9 mouse cellular contexts compared by ENCODE assay signal in genomic region chr11:103772505-103773386, GRCm38 (mm10). TPM values are rescaled to one million over a fixed set of nuclear protein-coding genes. Genes with fewer than 3 reads are reported as not detected.
DNase-seq lines count a peak whose midpoint lies in the region; ATAC-seq lines count a peak whose summit lies in the region.
"Had no signal": no experiment of that assay in that cellular context is flagged by ENCODE, and none has a peak within 500 bp of the region (broad histone marks: within the 10 kb centered on the region; RNA-seq: fewer than 3 reads in every experiment).

No protein-coding gene starts in this region.

- H3K4me2 ChIP-seq in lung, embryonic 16.5 days (ENCODE audit: low read depth, low read length) = peak overlapping the region; percentile 46; the same call in 1 of the 2 replicates
- H3K4me2 ChIP-seq in forebrain, embryonic 14.5 days (ENCODE audit: low read length) = peak overlapping the region; percentile 60
- peak overlapping the region; percentile 47 for H3K4me2 ChIP-seq in liver, embryonic 12.5 days

- no peak overlapping the region for H3K27ac ChIP-seq in lung, embryonic 16.5 days (ENCODE audit: low read length)
- no peak overlapping the region for H3K27ac ChIP-seq in forebrain, embryonic 14.5 days (ENCODE audit: low read depth, low read length)
- H3K27ac ChIP-seq in liver, embryonic 12.5 days = no peak overlapping the region
- H3K27ac ChIP-seq: liver, embryonic 14.5 days had no signal

- H3K36me3 ChIP-seq in lung, embryonic 16.5 days (ENCODE audit: control insufficient read depth, insufficient read depth, low read length) = no peaks in the 10 kb centered on the region
- no peaks in the 10 kb centered on the region for H3K36me3 ChIP-seq in forebrain, embryonic 14.5 days (ENCODE audit: control insufficient read depth, insufficient read depth, low read length)
- H3K36me3 ChIP-seq in liver, embryonic 12.5 days = no peaks in the 10 kb centered on the region

- 1% methylated on average over 23 of the region's 23 CpGs for WGBS in lung, embryonic 16.5 days
- WGBS in forebrain, embryonic 14.5 days = 3% methylated on average over 23 of the region's 23 CpGs
- WGBS in liver, embryonic 12.5 days (ENCODE audit: insufficient replicate concordance) = 1% methylated on average over 23 of the region's 23 CpGs

- peaks cover 8% of the 10 kb centered on the region; the same call in 1 of the 2 replicates for H3K4me1 ChIP-seq in lung, embryonic 16.5 days (replicated peaks; ENCODE audit: control insufficient read depth, insufficient read depth, low read length)
- 0 out of 2 replicates have a peak, but pooled peaks cover 7% of the 10 kb centered on the region for H3K4me1 ChIP-seq in forebrain, embryonic 14.5 days (ENCODE audit: control insufficient read depth, insufficient read depth, low read length)
- peaks cover 11% of the 10 kb centered on the region; the same call in 1 of the 2 replicates for H3K4me1 ChIP-seq in liver, embryonic 12.5 days

- H3K9ac ChIP-seq in lung, embryonic 16.5 days (ENCODE audit: low read length) = no peak overlapping the region
- 0 out of 2 replicates have a peak overlapping the region, but pooled peaks have one; percentile 42 for H3K9ac ChIP-seq in forebrain, embryonic 14.5 days (ENCODE audit: low read length)
- H3K9ac ChIP-seq in liver, embryonic 12.5 days = no peak overlapping the region
- H3K9ac ChIP-seq: liver, embryonic 14.5 days had no signal

- ATAC-seq in lung, embryonic 16.5 days (ENCODE audit: low read depth) = no peak
- ATAC-seq in forebrain, embryonic 14.5 days = no peak
- ATAC-seq in liver, embryonic 12.5 days = no peak

- H3K4me3 ChIP-seq in lung, embryonic 16.5 days (ENCODE audit: low read length) = peak overlapping the region; percentile 28; the same call in 1 of the 2 replicates
- H3K4me3 ChIP-seq in forebrain, embryonic 14.5 days (ENCODE audit: low read depth, low read length) = peak overlapping the region; percentile 31
- peak overlapping the region; percentile 14 for H3K4me3 ChIP-seq in liver, embryonic 12.5 days

- no peaks in the 10 kb centered on the region for H3K9me3 ChIP-seq in lung, embryonic 16.5 days (ENCODE audit: control insufficient read depth, low read length)
- H3K9me3 ChIP-seq in forebrain, embryonic 14.5 days (replicated peaks; ENCODE audit: control insufficient read depth, low read length) = no peaks in the 10 kb centered on the region
- no peaks in the 10 kb centered on the region for H3K9me3 ChIP-seq in liver, embryonic 12.5 days (replicated peaks)

- DNase-seq in lung, postnatal 10 days = no peak
- DNase-seq in forebrain, embryonic 14.5 days (ENCODE audit: low spot score) = no peak
- no peak for DNase-seq in urinary bladder, postnatal 14 days (ENCODE audit: low spot score)
- no peak for DNase-seq in right cerebral cortex, adult 18-20 months
- DNase-seq in thymus, postnatal 14 days = no peak
- no peak for DNase-seq in Muller cell, postnatal 12 days (ENCODE audit: inconsistent ontology term)

- peaks cover 82% of the 10 kb centered on the region for H3K27me3 ChIP-seq in lung, embryonic 16.5 days (ENCODE audit: control insufficient read depth, insufficient read depth, low read depth, low read length)
- H3K27me3 ChIP-seq in forebrain, embryonic 14.5 days (replicated peaks; ENCODE audit: control insufficient read depth, insufficient read depth, low read length) = peaks cover 85% of the 10 kb centered on the region
- peaks cover 99% of the 10 kb centered on the region for H3K27me3 ChIP-seq in liver, embryonic 12.5 days (replicated peaks)

RNA-seq across cellular contexts. Expression of gene Wnt3, which starts 1.2 kb away (rescaled TPM):
- 0.14 and 0.35 TPM in 2 replicates for polyA plus RNA-seq in lung, embryonic 16.5 days (2015; fragmentation: Nextera tagmentation; extraction: Ambion mirVana)
- 5.7 and 6.6 TPM in 2 replicates for polyA plus RNA-seq in forebrain, embryonic 14.5 days (2014; fragmentation: Nextera tagmentation; extraction: Ambion mirVana)
- polyA plus RNA-seq in liver, embryonic 12.5 days (2016; fragmentation: Nextera tagmentation; extraction: Ambion mirVana) = 0.04 and 0.12 TPM in 2 replicates

RNA-seq across cellular contexts. Expression of gene Wnt9b, which starts 23.1 kb away (rescaled TPM):
- 0.10 TPM in 1 of 2 replicates, not detected in the other for polyA plus RNA-seq in lung, embryonic 16.5 days (2015; fragmentation: Nextera tagmentation; extraction: Ambion mirVana)
- polyA plus RNA-seq in forebrain, embryonic 14.5 days (2014; fragmentation: Nextera tagmentation; extraction: Ambion mirVana) = 0.10 and 0.26 TPM in 2 replicates
- polyA plus RNA-seq in liver, embryonic 12.5 days (2016; fragmentation: Nextera tagmentation; extraction: Ambion mirVana) = 0.12 TPM in 1 of 2 replicates, not detected in the other
